Mouse (Mus musculus): ENCODE measurements around the gene Bcs1l. TPM values are rescaled to one million over a fixed set of nuclear protein-coding genes. Genes with fewer than 3 reads are reported as not detected.

Gene Bcs1l
- 13.9 TPM for polyA plus RNA-seq (2014; fragmentation: Illumina TruSeq; extraction: RNeasy Lipid Tissue Mini Kit (QIAGEN cat#74804); ENCODE audit: low read depth, low replicate concordance)

GRCm38 (mm10) chr1:74587773-74588445 is at the start of gene Bcs1l, which contains the start of gene Zfp142:
Bcs1l (plus strand) TSS chr1:74588289.
Zfp142 (minus strand) TSS chr1:74588246.

GRCm38 (mm10) chr1:74542451-74542961 is 45.6 kb upstream of the Bcs1l start, which contains the start of gene Plcd4:
Plcd4 (plus strand) TSS chr1:74542888.

GRCm38 (mm10) chr1:74544184-74544583 is 43.9 kb upstream of the Bcs1l start, which contains the start of gene Usp37:
Usp37 (minus strand) TSS chr1:74544284.

GRCm38 (mm10) chr1:74601267-74601962 is 13.3 kb downstream of the Bcs1l start, which contains the start of the genes Rnf25 and Stk36:
Rnf25 (minus strand) TSS chr1:74601397.
Stk36 (plus strand) TSS chr1:74601445.

Other genes with a start within 250 kb of the Bcs1l start
- gene Catip, start 226.2 kb upstream of the Bcs1l start, polyA plus RNA-seq (2014; fragmentation: Illumina TruSeq; extraction: RNeasy Lipid Tissue Mini Kit (QIAGEN cat#74804); ENCODE audit: low read depth, low replicate concordance), result 3.6 TPM
- 16.4 TPM for gene Slc11a1, start 213.1 kb upstream of the Bcs1l start, polyA plus RNA-seq (2014; fragmentation: Illumina TruSeq; extraction: RNeasy Lipid Tissue Mini Kit (QIAGEN cat#74804); ENCODE audit: low read depth, low replicate concordance)
- 73.3 TPM for gene Ctdsp1, start 196.8 kb upstream of the Bcs1l start, polyA plus RNA-seq (2014; fragmentation: Illumina TruSeq; extraction: RNeasy Lipid Tissue Mini Kit (QIAGEN cat#74804); ENCODE audit: low read depth, low replicate concordance)
- 3.4 TPM for gene Vil1, start 178.9 kb upstream of the Bcs1l start, polyA plus RNA-seq (2014; fragmentation: Illumina TruSeq; extraction: RNeasy Lipid Tissue Mini Kit (QIAGEN cat#74804); ENCODE audit: low read depth, low replicate concordance)
- 18.5 TPM for gene Cnot9, start 82.2 kb upstream of the Bcs1l start, polyA plus RNA-seq (2014; fragmentation: Illumina TruSeq; extraction: RNeasy Lipid Tissue Mini Kit (QIAGEN cat#74804); ENCODE audit: low read depth, low replicate concordance)
- 3.1 TPM for gene Plcd4, start 45.4 kb upstream of the Bcs1l start, polyA plus RNA-seq (2014; fragmentation: Illumina TruSeq; extraction: RNeasy Lipid Tissue Mini Kit (QIAGEN cat#74804); ENCODE audit: low read depth, low replicate concordance)
- 6.7 TPM for gene Usp37, start 44.0 kb upstream of the Bcs1l start, polyA plus RNA-seq (2014; fragmentation: Illumina TruSeq; extraction: RNeasy Lipid Tissue Mini Kit (QIAGEN cat#74804); ENCODE audit: low read depth, low replicate concordance)
- 11.2 TPM for gene Zfp142, start within 50 bp of the Bcs1l start, polyA plus RNA-seq (2014; fragmentation: Illumina TruSeq; extraction: RNeasy Lipid Tissue Mini Kit (QIAGEN cat#74804); ENCODE audit: low read depth, low replicate concordance)
- gene Rnf25, start 13.1 kb downstream of the Bcs1l start, polyA plus RNA-seq (2014; fragmentation: Illumina TruSeq; extraction: RNeasy Lipid Tissue Mini Kit (QIAGEN cat#74804); ENCODE audit: low read depth, low replicate concordance), result 34.3 TPM
- gene Stk36, start 13.2 kb downstream of the Bcs1l start, polyA plus RNA-seq (2014; fragmentation: Illumina TruSeq; extraction: RNeasy Lipid Tissue Mini Kit (QIAGEN cat#74804); ENCODE audit: low read depth, low replicate concordance), result 5.0 TPM
- gene Ttll4, start 73.5 kb downstream of the Bcs1l start, polyA plus RNA-seq (2014; fragmentation: Illumina TruSeq; extraction: RNeasy Lipid Tissue Mini Kit (QIAGEN cat#74804); ENCODE audit: low read depth, low replicate concordance), result 12.4 TPM
- 77.5 TPM for gene Cyp27a1, start 125.3 kb downstream of the Bcs1l start, polyA plus RNA-seq (2014; fragmentation: Illumina TruSeq; extraction: RNeasy Lipid Tissue Mini Kit (QIAGEN cat#74804); ENCODE audit: low read depth, low replicate concordance)
- gene Prkag3, start 160.9 kb downstream of the Bcs1l start, polyA plus RNA-seq (2014; fragmentation: Illumina TruSeq; extraction: RNeasy Lipid Tissue Mini Kit (QIAGEN cat#74804); ENCODE audit: low read depth, low replicate concordance), result 1.4 TPM
- 6.3 TPM for gene Wnt6, start 183.6 kb downstream of the Bcs1l start, polyA plus RNA-seq (2014; fragmentation: Illumina TruSeq; extraction: RNeasy Lipid Tissue Mini Kit (QIAGEN cat#74804); ENCODE audit: low read depth, low replicate concordance)
- gene Wnt10a, start 203.2 kb downstream of the Bcs1l start, polyA plus RNA-seq (2014; fragmentation: Illumina TruSeq; extraction: RNeasy Lipid Tissue Mini Kit (QIAGEN cat#74804); ENCODE audit: low read depth, low replicate concordance), result 1.2 TPM

Measured in adipose tissue, adult 10 weeks (tissue).